Mouse (Mus musculus) midbrain, embryonic 14.5 days (tissue): ENCODE data around the gene Cldn4. TPM values are rescaled to one million over a fixed set of nuclear protein-coding genes. Genes with fewer than 3 reads are reported as not detected.

Experiments
- ATAC-seq: fragments of 200-750 bp; cut with Nextera tagmentation; 2 replicates; pipeline ENCODE4 v1.8.0; 2017; ENCODE audit warnings: moderate number of reproducible peaks, moderate library complexity; ENCODE audit not compliant: low FRiP score, low TSS enrichment
- DNase-seq: peaks from one replicate; pipeline ENCODE4 v3.0.0-alpha.2; 2015
- H3K27ac ChIP-seq: fragments of 300-500 bp; sonication (generic); replicated peaks from 2 replicates; pipeline ENCODE4 v1.5.1; 2014; ENCODE audit warnings: mild to moderate bottlenecking, low read depth, low read length, moderate library complexity
- H3K27me3 ChIP-seq: fragments of 300-500 bp; sonication (generic); 2 replicates; pipeline ENCODE4 v1.6.1; 2014; ENCODE audit warnings: low read length, control low read depth, mixed read lengths; ENCODE audit not compliant: control insufficient read depth, insufficient read depth
- H3K36me3 ChIP-seq: fragments of 300-500 bp; sonication (generic); 2 replicates; pipeline ENCODE4 v1.6.1; 2014; ENCODE audit warnings: low read length, control low read depth; ENCODE audit not compliant: control insufficient read depth, insufficient read depth
- H3K4me1 ChIP-seq: fragments of 300-500 bp; sonication (generic); 2 replicates; pipeline ENCODE4 v1.6.1; 2014; ENCODE audit warnings: mild to moderate bottlenecking, antibody characterized with exemption, low read length, control low read depth; ENCODE audit not compliant: control insufficient read depth, insufficient read depth
- H3K4me2 ChIP-seq: fragments of 300-500 bp; sonication (generic); 2 replicates; pipeline ENCODE4 v1.6.1; 2014; ENCODE audit warnings: mild to moderate bottlenecking, low read length, moderate library complexity
- H3K4me3 ChIP-seq: fragments of 300-500 bp; sonication (generic); replicated peaks from 2 replicates; pipeline ENCODE4 v1.5.1; 2014; ENCODE audit warnings: low read depth, low read length
- H3K9ac ChIP-seq: fragments of 300-500 bp; sonication (generic); replicated peaks from 2 replicates; pipeline ENCODE4 v1.6.1; 2014; ENCODE audit warnings: mild to moderate bottlenecking, low read length, moderate library complexity
- H3K9me3 ChIP-seq: fragments of 300-500 bp; sonication (generic); 2 replicates; pipeline ENCODE4 v1.6.1; 2016; ENCODE audit warnings: low read length, control low read depth, mixed read lengths; ENCODE audit not compliant: control insufficient read depth
- WGBS: fragments of 180-500 bp; shearing (Covaris S2); extraction: QIAGEN DNeasy Blood & Tissue Kit; methylation state at CpG from one replicate; pipeline ENCODE4 v1.1.7; 2014; 5-methylcytosine and 5-hydroxymethylcytosine counted together
- polyA plus RNA-seq: library from polyadenylated mRNA; unstranded; fragments of >200 nt; fragmentation: Nextera tagmentation; extraction: Ambion mirVana; gene quantifications from 2 replicates; pipeline ENCODE4 v1.2.1, GENCODE M21; 2014

Cldn4 gene
- polyA plus RNA-seq, 1 experiment from 2014 or later = not detected

DNA sequence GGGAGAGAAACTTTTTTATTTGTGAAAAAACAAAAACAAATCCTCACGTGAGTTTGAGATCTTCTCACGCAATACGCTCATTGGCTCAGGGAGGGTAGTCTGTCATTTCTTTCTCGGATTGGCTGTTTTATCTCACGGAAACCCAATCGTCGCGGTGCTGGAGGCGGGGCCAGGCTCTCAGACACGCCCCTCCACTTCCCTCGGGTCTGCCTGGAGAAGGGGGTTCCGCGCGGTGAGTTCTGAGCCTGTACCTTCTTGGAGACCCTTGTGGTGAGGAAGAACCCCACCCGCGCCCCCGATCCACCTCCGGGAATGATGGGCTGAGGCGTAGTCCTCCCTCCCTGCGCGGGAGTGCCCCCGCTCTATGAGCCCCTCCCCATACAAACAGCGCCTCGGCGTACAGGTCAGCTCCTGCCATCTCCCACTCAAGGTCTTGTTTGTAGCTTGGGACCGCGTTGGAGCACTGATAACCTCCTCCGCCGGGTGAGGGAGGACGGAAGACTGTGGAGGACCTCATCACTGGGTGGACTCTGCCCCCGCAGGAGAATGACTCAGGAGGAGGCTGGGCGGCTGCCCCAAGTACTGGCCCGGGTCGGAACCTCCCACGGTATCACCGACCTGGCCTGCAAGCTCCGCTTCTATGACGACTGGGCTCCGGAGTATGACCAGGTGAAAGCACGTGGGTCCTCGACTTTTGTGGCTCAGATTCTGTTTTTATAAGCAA lies 14.4 kb downstream of the Cldn4 start, which contains the start of gene Mettl27:
TSS of gene Mettl27 (plus strand) at position 190 of the 724 bp plus-strand sequence.
- WGBS = under 1% methylated on average over 41 of the region's 41 CpGs
- H3K36me3 ChIP-seq = no peaks in the 10 kb centered on the region
- peak within 1 kb of the TSS; percentile 67 for H3K9ac ChIP-seq
- H3K27me3 ChIP-seq = no peaks in the 10 kb centered on the region
- ATAC-seq (peak; percentile 92), DNase-seq (peak; percentile 92)
- H3K4me3 ChIP-seq = peak within 1 kb of the TSS; percentile 61
- H3K27ac ChIP-seq = peak within 1 kb of the TSS; percentile 45; the same call in 1 of the 2 replicates
- peak within 1 kb of the TSS; percentile 95 for H3K4me2 ChIP-seq
- no peaks in the 10 kb centered on the region for H3K9me3 ChIP-seq
- no peaks in the 10 kb centered on the region; the same call in 1 of the 2 replicates for H3K4me1 ChIP-seq

DNA sequence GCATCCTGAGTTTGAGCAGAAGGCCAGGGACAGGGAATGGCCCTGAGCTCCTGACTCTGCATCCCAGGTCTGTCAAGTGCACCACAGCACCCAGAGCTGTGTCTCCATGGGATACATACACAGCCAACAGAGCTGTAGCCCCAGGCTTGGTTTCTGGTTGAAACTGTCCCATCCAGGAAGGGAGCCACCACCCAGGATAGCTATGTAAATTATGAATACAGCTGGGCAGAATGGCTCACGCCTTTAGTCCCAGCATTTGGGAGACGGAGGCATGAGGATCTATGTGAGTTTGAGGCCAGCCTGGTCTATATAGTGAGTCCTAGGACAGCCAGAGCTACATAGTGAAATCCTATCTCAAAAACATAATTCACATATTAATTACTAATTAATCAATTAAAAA lies 16.7 kb downstream of the Cldn4 start:
- Histone ChIP-seq H3K9me3 (no peaks in the 10 kb centered on the region), H3K9ac (no peak overlapping the region), H3K27ac (no peak overlapping the region), H3K27me3 (no peaks in the 10 kb centered on the region), H3K36me3 (no peaks in the 10 kb centered on the region), H3K4me3 (no peak overlapping the region), H3K4me2 (no peak overlapping the region), H3K4me1 (no peaks in the 10 kb centered on the region; the same call in 1 of the 2 replicates)
- 92% methylated on average over 2 of the region's 2 CpGs for WGBS
- DNase-seq (no peak), ATAC-seq (no peak)

DNA sequence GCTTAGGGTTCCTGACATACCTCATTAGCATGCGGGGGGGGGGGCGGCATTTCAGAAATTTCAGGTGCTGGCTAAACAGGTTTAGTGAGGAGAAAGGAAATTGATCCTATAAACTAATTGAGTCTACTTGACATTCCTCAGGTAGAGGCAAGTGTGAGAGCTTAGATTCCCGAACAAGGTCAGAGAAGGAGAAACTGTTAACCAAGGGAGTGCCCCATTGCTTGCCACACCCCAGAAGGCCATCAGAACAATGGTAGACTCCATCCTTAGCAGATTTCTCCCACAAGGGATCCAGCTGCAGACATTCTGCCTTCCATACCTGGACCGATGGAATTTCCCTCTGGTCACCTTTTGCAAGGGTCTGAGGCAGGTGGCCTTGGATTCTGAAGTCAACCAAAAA lies 20.0 kb downstream of the Cldn4 start:
- DNase-seq (no peak), ATAC-seq (no peak)
- no peak overlapping the region for H3K4me2 ChIP-seq
- 90% methylated on average over 4 of the region's 4 CpGs for WGBS
- H3K4me3 ChIP-seq = no peak overlapping the region
- H3K36me3 ChIP-seq = no peaks in the 10 kb centered on the region
- H3K27me3 ChIP-seq = no peaks in the 10 kb centered on the region
- no peaks in the 10 kb centered on the region for H3K9me3 ChIP-seq
- no peak overlapping the region for H3K27ac ChIP-seq
- no peak overlapping the region for H3K9ac ChIP-seq
- H3K4me1 ChIP-seq = no peaks in the 10 kb centered on the region

DNA sequence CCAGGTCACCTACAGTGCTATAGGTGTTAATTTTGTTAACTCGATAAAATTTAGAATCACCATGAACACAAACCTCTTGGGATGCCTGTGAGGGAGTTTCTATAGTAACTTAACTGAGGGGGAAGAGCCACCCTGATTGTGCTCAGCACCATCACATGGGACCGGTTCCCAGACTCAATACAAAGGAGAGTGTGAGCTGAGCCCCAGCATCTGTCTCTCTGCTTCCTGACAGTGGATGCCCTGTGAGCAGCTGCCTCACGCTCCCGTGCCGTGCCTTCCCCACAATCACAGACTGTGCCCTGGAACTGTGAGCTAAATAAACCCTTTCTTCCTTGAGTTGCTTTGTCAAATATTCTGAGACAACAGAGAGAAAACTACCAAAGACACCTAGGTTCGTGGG lies 23.6 kb downstream of the Cldn4 start:
- no peak overlapping the region for H3K4me2 ChIP-seq
- no peak for DNase-seq

DNA sequence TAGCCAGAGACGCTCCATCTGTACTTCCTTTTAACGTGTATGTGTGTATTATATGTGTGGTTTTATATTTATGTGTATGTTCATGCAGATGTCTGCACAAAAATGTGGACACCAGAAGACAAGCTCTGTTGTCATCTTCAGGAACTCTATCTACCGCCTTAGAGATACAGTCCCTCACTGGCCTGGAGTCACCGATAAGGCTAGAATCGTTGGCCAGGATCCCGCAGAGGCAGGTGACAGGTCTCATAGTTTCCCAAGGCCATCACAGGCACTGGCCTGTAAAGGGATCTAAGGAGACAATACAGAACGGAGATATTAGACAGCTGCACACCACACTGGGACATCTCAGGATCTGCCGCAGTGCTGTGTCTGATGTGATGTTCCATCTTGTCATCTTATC lies 25.6 kb downstream of the Cldn4 start:
- 92% methylated on average over 8 of the region's 8 CpGs for WGBS
- Histone ChIP-seq H3K9me3 (no peaks in the 10 kb centered on the region), H3K27ac (no peak overlapping the region), H3K9ac (no peak overlapping the region), H3K36me3 (no peaks in the 10 kb centered on the region), H3K4me2 (no peak overlapping the region), H3K4me3 (no peak overlapping the region), H3K27me3 (no peaks in the 10 kb centered on the region), H3K4me1 (no peaks in the 10 kb centered on the region)
- no peak for DNase-seq
- no peak for ATAC-seq

More for the DNA sequence above, 23.6 kb downstream of the Cldn4 start:
- Histone ChIP-seq H3K36me3 (no peaks in the 10 kb centered on the region), H3K4me3 (no peak overlapping the region), H3K9me3 (no peaks in the 10 kb centered on the region), H3K27ac (no peak overlapping the region), H3K9ac (no peak overlapping the region), H3K4me1 (no peaks in the 10 kb centered on the region), H3K27me3 (no peaks in the 10 kb centered on the region)
- no peak for ATAC-seq
- 67% methylated on average over 6 of the region's 6 CpGs for WGBS

DNA sequence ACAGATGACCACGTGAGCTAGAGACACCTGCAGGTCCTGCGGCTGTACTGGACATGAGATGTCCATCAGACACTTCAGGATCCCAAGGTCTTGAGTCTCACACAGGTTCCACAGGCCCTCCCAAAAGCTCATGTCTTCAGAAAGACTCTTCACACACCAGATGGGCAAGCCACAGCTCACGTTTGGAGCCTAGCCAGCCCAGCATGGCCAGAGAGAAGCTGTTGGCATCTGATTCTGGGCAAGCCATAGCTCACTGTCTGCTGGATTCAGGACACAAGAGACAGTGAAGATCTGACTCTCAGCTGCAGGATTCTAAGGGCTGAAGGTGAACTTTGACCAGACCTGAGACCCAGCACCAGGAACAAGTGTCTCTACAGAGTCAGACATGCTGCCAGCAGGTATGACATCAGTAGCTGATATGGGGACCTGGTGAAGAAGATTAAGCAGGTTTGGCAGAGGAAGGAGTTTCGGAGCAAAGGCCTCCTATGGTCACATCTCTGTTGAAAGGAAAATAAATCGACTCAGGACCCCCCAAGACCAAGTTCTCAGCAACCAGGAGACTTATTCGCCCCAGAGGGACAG lies 26.5 kb downstream of the Cldn4 start:
- DNase-seq = no peak
- WGBS = 77% methylated on average over 6 of the region's 6 CpGs

DNA sequence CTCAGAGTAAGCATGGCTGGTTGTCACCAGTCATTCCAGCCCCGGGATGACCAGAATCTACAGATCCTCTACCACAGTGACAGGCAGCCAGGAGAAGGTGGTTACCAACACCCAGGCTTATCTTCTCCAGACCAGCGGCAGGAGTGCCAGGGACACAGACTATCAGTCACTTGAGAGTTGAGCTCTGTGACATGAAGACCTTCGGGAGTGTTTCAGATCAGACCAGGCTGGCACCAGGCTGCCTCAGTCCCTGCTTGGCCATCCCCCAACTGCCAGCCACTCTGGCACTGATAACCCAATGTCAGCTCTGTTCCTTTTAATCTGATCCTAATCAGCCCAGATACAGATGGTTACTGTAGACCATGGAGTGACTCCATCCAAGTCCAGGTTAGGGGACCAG lies 27.6 kb downstream of the Cldn4 start:
- no peak for ATAC-seq
- Histone ChIP-seq H3K4me2 (no peak overlapping the region), H3K36me3 (no peaks in the 10 kb centered on the region), H3K27ac (no peak overlapping the region), H3K4me3 (no peak overlapping the region), H3K9me3 (no peaks in the 10 kb centered on the region), H3K4me1 (no peaks in the 10 kb centered on the region), H3K27me3 (no peaks in the 10 kb centered on the region), H3K9ac (no peak overlapping the region)
- 97% methylated on average over 3 of the region's 3 CpGs for WGBS
- DNase-seq = no peak

More for the DNA sequence above, 26.5 kb downstream of the Cldn4 start:
- Histone ChIP-seq H3K27ac (no peak overlapping the region), H3K36me3 (no peaks in the 10 kb centered on the region), H3K9ac (no peak overlapping the region), H3K27me3 (no peaks in the 10 kb centered on the region), H3K4me1 (no peaks in the 10 kb centered on the region), H3K4me2 (no peak overlapping the region), H3K9me3 (no peaks in the 10 kb centered on the region), H3K4me3 (no peak overlapping the region)
- ATAC-seq = no peak

DNA sequence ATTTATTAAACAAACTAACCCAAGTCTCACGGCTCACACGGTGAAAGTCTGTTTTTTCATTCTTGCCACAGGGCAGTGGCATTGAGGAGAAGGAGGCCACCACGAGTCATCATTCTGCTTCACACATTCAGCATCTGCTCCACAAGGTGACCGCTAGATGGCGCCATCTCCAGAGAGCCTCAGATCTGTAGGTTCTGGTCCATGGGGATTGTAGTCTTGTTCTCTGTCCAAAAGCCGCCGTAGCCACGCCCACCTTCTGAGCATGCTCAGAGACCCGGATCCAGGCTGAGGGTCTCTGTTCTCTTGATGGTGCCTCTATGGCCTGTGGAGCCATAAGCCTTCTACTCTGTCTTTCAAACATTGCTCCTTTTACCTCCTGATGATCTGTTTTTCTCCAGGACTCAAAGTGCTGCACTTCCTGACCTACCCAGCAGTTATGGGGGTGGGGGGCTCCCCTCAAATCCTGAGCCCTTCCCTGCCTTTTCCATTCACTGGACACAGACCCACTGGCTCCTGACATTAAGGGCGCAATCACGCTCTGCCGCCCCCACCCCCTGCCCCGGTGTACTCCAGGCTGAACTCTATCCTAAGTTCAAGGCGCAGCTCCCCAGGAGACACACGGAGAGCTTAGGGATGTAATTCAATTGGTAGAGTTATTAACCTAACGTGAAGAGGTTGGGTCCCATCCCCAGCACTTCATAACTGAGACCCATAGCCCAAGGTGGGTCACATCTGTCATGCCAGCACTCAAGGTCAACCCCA lies 28.5 kb downstream of the Cldn4 start:
- ATAC-seq (no peak), DNase-seq (peak; percentile 39)
- WGBS = 52% methylated on average over 16 of the region's 16 CpGs
- Histone ChIP-seq H3K9me3 (no peaks in the 10 kb centered on the region), H3K36me3 (no peaks in the 10 kb centered on the region), H3K4me3 (no peak overlapping the region), H3K4me2 (no peak overlapping the region), H3K27ac (no peak overlapping the region), H3K27me3 (no peaks in the 10 kb centered on the region), H3K9ac (no peak overlapping the region), H3K4me1 (no peaks in the 10 kb centered on the region)
